Mouse (Mus musculus) hindbrain, embryonic 15.5 days (tissue): Measurements from ENCODE around the gene Fam205a1. TPM values are rescaled to one million over a fixed set of nuclear protein-coding genes. Genes with fewer than 3 reads are reported as not detected.

Source experiments
- polyA plus RNA-seq: library from polyadenylated mRNA; unstranded; fragments of >200 nt; fragmentation: Nextera tagmentation; extraction: Ambion mirVana; gene quantifications from 2 replicates; pipeline ENCODE4 v1.2.1, GENCODE M21; 2015

Gene Fam205a1
- polyA plus RNA-seq, 1 experiment from 2014 or later: 0.06 TPM

Other genes starting within 250 kb of the Fam205a1 start
- gene Gm10591, start 241.7 kb downstream of the Fam205a1 start, polyA plus RNA-seq: not detected in 2 replicates
- gene Gm2564, start 224.2 kb downstream of the Fam205a1 start, polyA plus RNA-seq: not detected in 2 replicates
- not detected in 2 replicates for gene Ccl27b, start 198.6 kb downstream of the Fam205a1 start, polyA plus RNA-seq
- not detected in 2 replicates for gene Il11ra2, start 192.0 kb downstream of the Fam205a1 start, polyA plus RNA-seq
- 0.59 and 1.2 TPM in 2 replicates for gene 4930578G10Rik, start 118.3 kb downstream of the Fam205a1 start, polyA plus RNA-seq
- gene Ccl19, start 97.3 kb downstream of the Fam205a1 start, polyA plus RNA-seq: 0.28 and 0.56 TPM in 2 replicates
- 0.98 and 1.2 TPM in 2 replicates for gene Ccl21a, start 79.9 kb downstream of the Fam205a1 start, polyA plus RNA-seq
- gene Gm12394, start 2.9 kb upstream of the Fam205a1 start, polyA plus RNA-seq: 0.64 and 0.69 TPM in 2 replicates
- gene Fam205c, start 20.3 kb upstream of the Fam205a1 start, polyA plus RNA-seq: 1.6 and 1.8 TPM in 2 replicates
- 39.3 and 39.7 TPM in 2 replicates for gene Phf24, start 62.8 kb upstream of the Fam205a1 start, polyA plus RNA-seq
- gene Dnajb5, start 95.9 kb upstream of the Fam205a1 start, polyA plus RNA-seq: 36.7 and 46.3 TPM in 2 replicates
- gene 1700022I11Rik, start 115.7 kb upstream of the Fam205a1 start, polyA plus RNA-seq: 0.41 and 0.68 TPM in 2 replicates
- 469 and 479 TPM in 2 replicates for gene Vcp, start 146.6 kb upstream of the Fam205a1 start, polyA plus RNA-seq
- gene Fancg, start 156.6 kb upstream of the Fam205a1 start, polyA plus RNA-seq: 21.1 and 25.4 TPM in 2 replicates
- gene Pigo, start 171.9 kb upstream of the Fam205a1 start, polyA plus RNA-seq: 28.9 and 29.6 TPM in 2 replicates
- gene Stoml2, start 177.8 kb upstream of the Fam205a1 start, polyA plus RNA-seq: 227 and 236 TPM in 2 replicates
- gene Fam214b, start 192.3 kb upstream of the Fam205a1 start, polyA plus RNA-seq: 37.5 and 38.9 TPM in 2 replicates
- 16.1 and 19.2 TPM in 2 replicates for gene Unc13b, start 205.1 kb upstream of the Fam205a1 start, polyA plus RNA-seq